Mouse (Mus musculus) bone marrow macrophage, adult 2 months (primary cell): Measurements from ENCODE around the gene Hbp1. TPM values are rescaled to one million over a fixed set of nuclear protein-coding genes. Genes with fewer than 3 reads are reported as not detected.

ENCODE experiments used
- H3K27ac ChIP-seq: 2 replicates; pipeline ENCODE4 v1.5.1; 2012; ENCODE audit warnings: low read depth, low read length; ENCODE audit not compliant: insufficient read depth
- H3K4me1 ChIP-seq: 2 replicates; pipeline ENCODE4 v1.6.1; 2012; ENCODE audit warnings: low read length; ENCODE audit not compliant: control insufficient read depth, insufficient read depth
- H3K4me3 ChIP-seq: 2 replicates; pipeline ENCODE4 v1.5.1; 2012; ENCODE audit warnings: mild to moderate bottlenecking, low read length, moderate library complexity; ENCODE audit not compliant: insufficient read depth
- CTCF ChIP-seq: IDR thresholded peaks from 2 replicates; pipeline ENCODE4 v1.5.1; 2012; ENCODE audit warnings: low read depth, mild to moderate bottlenecking, low read length, moderate library complexity
- POLR2A ChIP-seq: IDR thresholded peaks from 2 replicates; pipeline ENCODE4 v1.6.1; 2012; ENCODE audit warnings: mild to moderate bottlenecking, low read depth, low read length, borderline replicate concordance
- polyA plus RNA-seq: library from polyadenylated mRNA; stranded (reverse); fragments of >200 nt; gene quantifications from 2 replicates; pipeline ENCODE4 v1.2.4, GENCODE M21; 2012; ENCODE audit not compliant: missing spikeins, insufficient read depth, insufficient read length

Gene Hbp1
- polyA plus RNA-seq, 1 experiment = 112 TPM

DNA sequence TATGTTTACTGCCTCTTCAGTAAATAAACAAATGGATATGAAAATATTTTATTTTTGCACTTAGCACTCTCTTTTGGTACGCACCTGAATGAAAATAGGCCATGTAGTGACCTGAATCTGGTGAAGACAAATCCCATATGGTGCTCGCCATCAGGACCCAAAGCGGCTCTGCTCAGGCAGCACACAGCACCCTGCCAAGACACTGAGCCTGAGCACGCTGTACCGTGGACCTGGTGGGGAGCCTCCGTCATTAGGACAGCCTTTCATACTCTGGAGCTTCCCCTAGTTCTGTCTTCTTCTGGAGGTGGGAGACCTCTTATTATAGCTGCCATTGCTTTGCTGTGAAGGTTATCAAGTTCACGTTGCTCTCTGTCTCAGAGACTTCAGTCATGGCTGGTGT is 57.6 kb downstream of the Hbp1 start:
- no peak overlapping the region for H3K27ac ChIP-seq
- TF ChIP-seq CTCF (no peak), POLR2A (no peak)
- peaks cover 2% of the 10 kb centered on the region; the same call in 1 of the 2 replicates for H3K4me1 ChIP-seq
- H3K4me3 ChIP-seq = no peak overlapping the region

DNA sequence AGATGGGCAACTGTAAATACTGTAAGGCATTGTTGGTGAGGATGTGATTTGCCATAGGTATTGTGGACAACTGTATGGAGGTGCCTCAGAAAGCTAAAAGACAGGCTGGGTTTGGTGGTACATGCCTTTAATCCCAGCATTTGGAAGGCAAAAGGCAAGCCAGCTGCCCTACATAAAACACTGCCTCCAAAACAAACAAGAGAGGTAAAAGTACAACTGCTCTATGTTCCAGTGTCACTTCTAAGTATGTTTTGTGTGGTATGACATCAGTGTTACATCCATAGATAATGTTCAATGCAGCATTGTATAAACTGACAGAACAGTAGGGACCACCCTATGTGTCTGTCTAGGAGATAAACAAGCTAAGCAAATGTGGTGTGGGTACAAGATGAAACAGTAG is 58.3 kb downstream of the Hbp1 start:
- Histone ChIP-seq H3K4me1 (peaks cover 2% of the 10 kb centered on the region; the same call in 1 of the 2 replicates), H3K27ac (no peak overlapping the region), H3K4me3 (no peak overlapping the region)
- TF ChIP-seq POLR2A (no peak), CTCF (no peak)

DNA sequence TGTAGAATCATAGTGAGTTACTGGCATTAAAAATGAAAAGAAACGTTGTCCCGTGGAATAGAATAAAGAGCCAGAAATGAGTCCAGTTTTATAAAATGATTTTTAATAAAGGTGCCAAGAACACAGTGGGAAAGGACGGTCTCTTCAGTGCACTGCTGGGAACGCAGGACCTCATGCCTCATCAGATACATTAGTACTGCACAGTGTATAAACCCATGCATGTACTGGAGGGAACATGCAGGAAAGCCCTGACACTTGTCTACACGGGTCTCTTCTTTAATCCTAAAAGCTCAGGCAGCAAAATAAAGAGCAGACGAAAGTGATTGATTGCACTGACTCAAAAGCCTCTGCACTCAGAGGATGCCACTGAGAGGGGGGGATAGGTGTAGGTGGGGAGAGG is 59.6 kb downstream of the Hbp1 start:
- Histone ChIP-seq H3K4me3 (no peak overlapping the region), H3K4me1 (peaks cover 2% of the 10 kb centered on the region; the same call in 1 of the 2 replicates), H3K27ac (no peak overlapping the region)
- TF ChIP-seq POLR2A (no peak), CTCF (no peak)

DNA sequence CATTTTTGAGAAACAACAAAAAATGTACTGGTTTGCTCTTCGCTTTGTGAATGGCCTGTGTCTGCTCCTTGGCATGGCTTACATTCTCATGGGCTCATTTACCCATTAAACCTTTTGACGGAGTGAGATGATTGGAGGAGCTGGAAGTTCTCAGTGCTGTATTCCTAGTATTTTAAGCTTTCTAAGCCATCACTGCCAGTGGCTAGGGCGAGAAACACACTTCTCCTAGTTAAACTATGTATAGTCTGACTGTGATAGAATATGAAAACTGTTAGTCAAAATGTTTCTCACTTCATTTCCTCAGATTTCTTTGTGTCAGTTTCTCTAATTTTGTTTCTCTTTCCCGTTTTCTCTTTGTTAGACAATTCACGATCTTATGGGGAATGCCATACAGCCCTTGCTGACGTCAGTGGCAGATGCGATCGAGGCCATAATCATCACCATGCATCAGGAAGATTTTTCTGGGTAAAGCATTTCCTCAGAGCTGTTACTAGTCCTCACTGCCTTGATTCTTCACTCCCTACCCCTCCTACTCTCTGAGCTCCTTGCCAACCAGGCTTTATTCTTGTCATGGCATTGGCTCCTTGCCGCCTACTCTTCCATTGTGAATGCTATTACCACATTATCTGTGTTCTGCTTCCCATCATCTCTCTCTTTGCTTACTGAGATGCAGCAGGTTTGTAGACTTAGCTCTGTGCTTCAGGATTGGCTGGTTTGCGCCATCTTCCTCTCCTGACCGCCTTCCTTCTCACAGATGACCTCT is 64.3 kb downstream of the Hbp1 start:
- H3K4me3 ChIP-seq = no peak overlapping the region
- no peak overlapping the region for H3K27ac ChIP-seq
- peaks cover 5% of the 10 kb centered on the region for H3K4me1 ChIP-seq
- no peak for TF ChIP-seq CTCF
- no peak for TF ChIP-seq POLR2A

DNA sequence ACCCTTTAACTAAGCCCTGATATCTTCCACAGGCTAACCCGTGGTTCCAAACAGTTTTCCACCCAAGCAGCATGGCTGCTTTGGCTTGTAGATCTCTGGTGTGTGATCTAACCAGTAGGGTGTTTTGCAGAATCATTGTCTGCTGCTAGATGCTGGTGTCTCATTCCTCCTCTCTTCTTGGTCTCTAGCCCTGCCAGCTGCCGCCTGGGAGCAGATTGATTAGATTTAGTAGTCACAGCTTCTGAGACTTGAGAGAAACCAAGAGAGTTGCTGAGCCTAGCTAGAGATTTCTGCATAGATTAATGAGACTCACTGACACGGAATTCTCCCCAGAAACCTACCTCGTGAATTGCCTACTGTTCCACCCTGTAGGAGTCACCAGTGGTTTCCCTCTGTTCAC is 65.3 kb downstream of the Hbp1 start:
- no peak for TF ChIP-seq CTCF
- no peak for TF ChIP-seq POLR2A

DNA sequence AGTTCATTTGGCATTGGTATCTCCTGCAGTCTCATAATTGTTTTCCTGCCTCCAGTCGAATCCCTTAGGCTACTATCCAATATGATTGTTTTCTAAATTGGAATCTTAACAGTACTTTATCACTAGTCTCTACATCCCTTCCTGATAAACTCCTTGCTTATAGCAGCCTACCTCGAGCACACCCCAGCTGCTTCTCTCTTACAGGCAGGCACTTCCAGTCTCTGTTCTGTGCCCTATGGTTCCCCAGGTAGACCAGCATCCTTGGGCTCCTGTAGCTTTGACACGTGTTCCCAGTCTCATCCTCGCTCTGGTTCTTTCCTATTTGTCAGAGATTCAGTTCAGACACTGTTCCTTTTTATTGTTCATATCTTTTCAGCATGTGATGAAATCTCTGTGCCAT is 66.0 kb downstream of the Hbp1 start:
- Histone ChIP-seq H3K4me1 (peaks cover 5% of the 10 kb centered on the region), H3K27ac (no peak overlapping the region), H3K4me3 (no peak overlapping the region)
- TF ChIP-seq CTCF (no peak), POLR2A (no peak)

More for the DNA sequence above, 65.3 kb downstream of the Hbp1 start:
- Histone ChIP-seq H3K4me1 (peaks cover 5% of the 10 kb centered on the region), H3K4me3 (no peak overlapping the region), H3K27ac (no peak overlapping the region)

DNA sequence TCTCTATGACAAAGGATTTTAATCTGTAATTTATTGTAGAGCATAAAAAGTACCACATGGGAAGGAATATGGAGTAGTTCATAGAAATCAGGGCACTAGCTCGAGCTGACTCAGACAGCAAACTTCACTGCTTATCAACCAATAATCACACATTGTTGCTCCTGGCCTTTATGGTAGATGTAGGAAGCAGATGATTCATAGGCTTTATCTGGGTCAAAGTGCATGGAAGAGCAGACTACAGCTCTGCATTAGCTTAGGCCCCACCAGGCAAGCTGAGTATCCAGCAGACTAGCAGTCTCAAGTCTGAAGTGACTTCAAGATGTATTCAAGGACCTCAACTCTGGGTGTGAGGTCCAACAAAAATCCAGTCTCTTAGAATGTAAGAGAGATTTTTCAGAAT is 67.6 kb downstream of the Hbp1 start:
- Histone ChIP-seq H3K4me1 (peaks cover 2% of the 10 kb centered on the region), H3K27ac (no peak overlapping the region), H3K4me3 (no peak overlapping the region)
- TF ChIP-seq CTCF (no peak), POLR2A (no peak)

DNA sequence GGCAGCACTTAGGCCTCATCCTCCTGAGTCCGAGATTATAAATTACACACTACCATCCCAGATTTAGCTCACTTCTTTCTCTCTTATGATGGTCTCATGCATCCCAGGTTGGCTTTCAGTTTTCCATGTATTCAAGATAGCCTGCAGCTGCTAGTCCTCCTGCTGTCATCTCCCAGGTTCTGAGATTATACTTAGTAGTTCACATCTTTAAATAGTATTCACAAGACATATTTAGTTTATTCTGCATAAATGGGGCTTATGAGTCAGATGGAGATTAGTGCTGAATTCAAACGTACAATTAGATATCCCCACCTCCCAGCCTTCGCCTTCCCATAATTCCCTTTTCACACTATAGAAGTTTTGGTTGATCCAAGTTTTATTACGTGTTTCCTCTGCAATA is 73.6 kb downstream of the Hbp1 start:
- Histone ChIP-seq H3K4me3 (no peak overlapping the region), H3K27ac (no peak overlapping the region)

More for the DNA sequence above, 73.6 kb downstream of the Hbp1 start:
- no peak for TF ChIP-seq CTCF
- no peak for TF ChIP-seq POLR2A
- no peaks in the 10 kb centered on the region for H3K4me1 ChIP-seq

Other genes with a start within 250 kb of the Hbp1 start
- gene Gpr22, start 236.6 kb downstream of the Hbp1 start, polyA plus RNA-seq = not detected in 2 replicates
- 18.7 and 19.4 TPM in 2 replicates for gene Prkar2b, start 110.8 kb upstream of the Hbp1 start, polyA plus RNA-seq